Mouse (Mus musculus): ENCODE data around the gene Lrrc38. TPM values are rescaled to one million over a fixed set of nuclear protein-coding genes. Genes with fewer than 3 reads are reported as not detected.
"Not testable (repeated sequence)": the region's sequence is repeated elsewhere in the genome, so short reads cannot be mapped to it uniquely, and the experiment has no call there.

Gene Lrrc38
- polyA plus RNA-seq, 1 experiment = 0.23 TPM

DNA sequence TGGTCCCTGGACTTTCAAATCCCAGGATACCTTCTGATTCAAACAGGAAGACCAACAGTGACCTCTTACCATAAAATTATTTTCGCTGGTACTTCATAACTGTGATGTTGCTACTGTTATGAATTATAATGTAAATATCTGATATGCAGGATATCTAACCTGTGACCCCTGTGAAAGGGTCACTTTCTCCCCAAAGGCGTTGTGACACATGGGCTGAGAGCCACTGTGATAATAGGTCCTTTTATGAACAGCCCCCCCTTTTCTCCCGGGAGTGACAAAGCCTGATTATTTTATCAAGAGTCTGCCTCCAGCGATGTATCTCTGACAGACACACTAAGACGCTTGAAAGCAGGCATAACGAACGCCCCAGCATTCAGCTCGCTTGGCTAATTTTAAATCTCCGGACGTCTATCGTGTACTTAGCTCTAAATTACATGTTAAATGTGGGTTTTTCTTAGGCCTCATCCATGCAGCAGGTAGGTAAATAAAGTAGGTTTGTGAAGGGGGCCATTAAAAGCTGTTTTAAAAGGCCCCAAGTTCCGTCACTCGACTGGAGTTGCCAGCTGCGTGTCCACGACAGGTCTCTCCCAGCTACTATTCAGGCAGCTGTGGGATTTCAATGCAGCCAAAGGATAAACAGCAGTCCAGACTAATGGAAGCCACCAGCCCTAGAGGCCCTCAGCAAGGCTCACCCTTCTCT lies 24.5 kb upstream of the Lrrc38 start:
- TF ChIP-seq CTCF (IDR thresholded peaks at IDR 0.05; ENCODE audit: borderline replicate concordance, extremely low read depth, insufficient read depth, insufficient read length) (no peak), POLR2A (IDR thresholded peaks at IDR 0.05; ENCODE audit: borderline replicate concordance, extremely low read depth, insufficient read depth, insufficient read length, poor library complexity, severe bottlenecking) (no peak)
- peak; percentile 64 for DNase-seq (ENCODE audit: low read depth)

- TF ChIP-seq CTCF (IDR thresholded peaks at IDR 0.05; ENCODE audit: borderline replicate concordance, extremely low read depth, insufficient read depth, insufficient read length) (peak; percentile 91), POLR2A (IDR thresholded peaks at IDR 0.05; ENCODE audit: borderline replicate concordance, extremely low read depth, insufficient read depth, insufficient read length, poor library complexity, severe bottlenecking) (no peak)
Observed at GRCm38 (mm10) chr4:143325625-143325941, 24.0 kb upstream of the Lrrc38 start.

GRCm38 (mm10) chr4:143330566-143330965 lies 19.0 kb upstream of the Lrrc38 start:
- peak; percentile 43 for DNase-seq (ENCODE audit: low read depth)
- TF ChIP-seq CTCF (IDR thresholded peaks at IDR 0.05; ENCODE audit: borderline replicate concordance, extremely low read depth, insufficient read depth, insufficient read length) = no peak
- TF ChIP-seq POLR2A (IDR thresholded peaks at IDR 0.05; ENCODE audit: borderline replicate concordance, extremely low read depth, insufficient read depth, insufficient read length, poor library complexity, severe bottlenecking) = no peak

More at GRCm38 (mm10) chr4:143325625-143325941, 24.0 kb upstream of the Lrrc38 start:
- peak; percentile 86 for DNase-seq (ENCODE audit: low read depth)

DNA sequence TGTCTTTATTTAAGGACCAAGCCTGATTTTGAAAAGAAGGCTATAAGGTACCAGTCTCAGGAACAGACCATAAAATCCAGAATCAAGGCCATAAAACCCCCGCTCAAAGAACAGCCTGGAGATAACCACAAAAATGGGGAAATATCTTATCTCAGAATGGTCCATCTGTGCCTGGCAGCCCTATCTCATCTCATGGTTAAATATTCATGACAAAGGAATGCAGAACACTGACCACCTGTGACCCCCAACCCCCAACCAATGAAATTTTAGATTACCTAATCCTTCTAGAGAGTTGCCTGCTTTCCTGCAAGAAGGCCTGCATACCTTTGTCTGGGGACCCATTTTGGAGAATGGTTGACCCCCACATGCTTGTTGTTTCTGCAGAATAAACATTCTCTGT lies 17.8 kb upstream of the Lrrc38 start:
- DNase-seq (ENCODE audit: low read depth) = no peak
- TF ChIP-seq CTCF (IDR thresholded peaks at IDR 0.05; ENCODE audit: borderline replicate concordance, extremely low read depth, insufficient read depth, insufficient read length) = no peak
- no peak for TF ChIP-seq POLR2A (IDR thresholded peaks at IDR 0.05; ENCODE audit: borderline replicate concordance, extremely low read depth, insufficient read depth, insufficient read length, poor library complexity, severe bottlenecking)

- no peak for DNase-seq (ENCODE audit: low read depth)
- TF ChIP-seq POLR2A (IDR thresholded peaks at IDR 0.05; ENCODE audit: borderline replicate concordance, extremely low read depth, insufficient read depth, insufficient read length, poor library complexity, severe bottlenecking) (no peak), CTCF (IDR thresholded peaks at IDR 0.05; ENCODE audit: borderline replicate concordance, extremely low read depth, insufficient read depth, insufficient read length) (no peak)
Observed at GRCm38 (mm10) chr4:143334145-143334544, 15.4 kb upstream of the Lrrc38 start.

- DNase-seq (ENCODE audit: low read depth) = no peak
- TF ChIP-seq POLR2A (IDR thresholded peaks at IDR 0.05; ENCODE audit: borderline replicate concordance, extremely low read depth, insufficient read depth, insufficient read length, poor library complexity, severe bottlenecking) (no peak), CTCF (IDR thresholded peaks at IDR 0.05; ENCODE audit: borderline replicate concordance, extremely low read depth, insufficient read depth, insufficient read length) (no peak)
Observed at GRCm38 (mm10) chr4:143334995-143335394, 14.6 kb upstream of the Lrrc38 start.

DNA sequence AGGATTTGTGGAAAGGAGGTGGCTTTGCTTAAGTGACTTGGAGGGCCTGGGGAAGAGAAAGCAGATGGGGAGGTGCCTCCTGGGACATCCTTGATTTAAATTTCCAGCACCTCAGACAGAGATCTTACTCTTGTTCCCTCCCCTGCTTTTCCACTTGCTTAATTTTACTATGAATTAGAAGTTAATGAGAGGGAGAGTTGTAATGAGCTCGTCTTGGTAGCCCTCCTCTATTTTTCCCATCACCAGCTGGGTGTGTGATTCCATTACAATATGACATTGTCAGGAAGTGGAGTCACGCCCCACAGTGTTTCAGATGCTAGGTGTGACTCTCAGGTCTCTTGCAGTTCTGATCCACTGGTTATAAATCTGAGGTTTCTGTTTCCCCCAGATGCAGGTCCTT lies 13.5 kb upstream of the Lrrc38 start:
- TF ChIP-seq POLR2A (IDR thresholded peaks at IDR 0.05; ENCODE audit: borderline replicate concordance, extremely low read depth, insufficient read depth, insufficient read length, poor library complexity, severe bottlenecking) (no peak), CTCF (IDR thresholded peaks at IDR 0.05; ENCODE audit: borderline replicate concordance, extremely low read depth, insufficient read depth, insufficient read length) (no peak)
- DNase-seq (ENCODE audit: low read depth) = no peak

DNA sequence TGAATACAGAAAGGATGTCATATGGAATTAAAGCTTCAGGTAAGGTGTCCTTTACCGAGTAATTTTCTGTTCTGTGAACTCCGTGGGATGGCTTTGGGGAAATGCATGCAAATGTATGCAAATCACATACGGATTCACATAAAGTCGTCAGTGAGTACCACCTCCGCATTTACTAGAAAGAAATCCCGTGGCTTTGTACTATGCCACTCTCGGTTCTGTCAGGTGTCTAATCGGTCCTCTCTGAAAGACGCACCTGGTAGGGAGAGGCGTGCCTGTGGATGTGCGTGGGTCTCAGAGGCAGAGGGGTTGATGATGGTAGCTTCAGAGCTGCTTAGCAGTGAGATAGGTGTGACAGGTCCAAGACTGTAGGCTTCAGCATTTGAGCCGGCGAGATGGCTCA lies 9.7 kb upstream of the Lrrc38 start:
- TF ChIP-seq CTCF (IDR thresholded peaks at IDR 0.05; ENCODE audit: borderline replicate concordance, extremely low read depth, insufficient read depth, insufficient read length) = no peak
- TF ChIP-seq POLR2A (IDR thresholded peaks at IDR 0.05; ENCODE audit: borderline replicate concordance, extremely low read depth, insufficient read depth, insufficient read length, poor library complexity, severe bottlenecking) = no peak
- DNase-seq (ENCODE audit: low read depth) = peak; percentile 17

- no peak for DNase-seq (ENCODE audit: low read depth)
- TF ChIP-seq POLR2A (IDR thresholded peaks at IDR 0.05; ENCODE audit: borderline replicate concordance, extremely low read depth, insufficient read depth, insufficient read length, poor library complexity, severe bottlenecking) (no peak), CTCF (IDR thresholded peaks at IDR 0.05; ENCODE audit: borderline replicate concordance, extremely low read depth, insufficient read depth, insufficient read length) (no peak)
Observed at GRCm38 (mm10) chr4:143341470-143341869, 8.1 kb upstream of the Lrrc38 start.

GRCm38 (mm10) chr4:143345491-143345890 lies 4.1 kb upstream of the Lrrc38 start:
- not testable (repeated sequence) for DNase-seq (ENCODE audit: low read depth)

- DNase-seq (ENCODE audit: low read depth) = no peak
- TF ChIP-seq CTCF (IDR thresholded peaks at IDR 0.05; ENCODE audit: borderline replicate concordance, extremely low read depth, insufficient read depth, insufficient read length) (no peak), POLR2A (IDR thresholded peaks at IDR 0.05; ENCODE audit: borderline replicate concordance, extremely low read depth, insufficient read depth, insufficient read length, poor library complexity, severe bottlenecking) (no peak)
Observed at GRCm38 (mm10) chr4:143348678-143349077, 879 bp upstream of the Lrrc38 start.

- TF ChIP-seq POLR2A (IDR thresholded peaks at IDR 0.05; ENCODE audit: borderline replicate concordance, extremely low read depth, insufficient read depth, insufficient read length, poor library complexity, severe bottlenecking) (no peak), CTCF (IDR thresholded peaks at IDR 0.05; ENCODE audit: borderline replicate concordance, extremely low read depth, insufficient read depth, insufficient read length) (no peak)
- DNase-seq (ENCODE audit: low read depth) = no peak
Observed at GRCm38 (mm10) chr4:143350047-143351015, 774 bp downstream of the Lrrc38 start.
